Mouse (Mus musculus) left cerebral cortex, adult 18-20 months (tissue): ENCODE results near the gene Actl10. TPM values are rescaled to one million over a fixed set of nuclear protein-coding genes. Genes with fewer than 3 reads are reported as not detected.

ENCODE experiments used
- DNase-seq, 2 experiments: peaks; one replicate each; pipeline ENCODE4 v3.0.0; 2021 to 2022; ENCODE audit warnings: low spot score in 2 of 2, mixed read lengths in 1 of 2
- total RNA-seq, 2 experiments: library from RNA; stranded (reverse); gene quantifications; 2 replicates each; pipeline ENCODE4 v1.2.3; 2021

Actl10 gene
- total RNA-seq, 2 experiments from 2014 or later = not detected

GRCm38 (mm10) chr2:154577744-154578067 lies 26.1 kb downstream of the Actl10 start:
- DNase-seq = no peak

GRCm38 (mm10) chr2:154580586-154580985 lies 29.0 kb downstream of the Actl10 start:
- no peak for DNase-seq

GRCm38 (mm10) chr2:154581421-154581820 lies 29.8 kb downstream of the Actl10 start:
- no peak for DNase-seq

GRCm38 (mm10) chr2:154583906-154584872 lies 32.6 kb downstream of the Actl10 start:
- DNase-seq = peak; percentile 92 to 94

GRCm38 (mm10) chr2:154584931-154585601 lies 33.5 kb downstream of the Actl10 start:
- DNase-seq = no peak

GRCm38 (mm10) chr2:154586405-154586804 lies 34.8 kb downstream of the Actl10 start:
- DNase-seq = no peak

GRCm38 (mm10) chr2:154589051-154589450 lies 37.5 kb downstream of the Actl10 start:
- no peak for DNase-seq

- no peak for DNase-seq
Observed at GRCm38 (mm10) chr2:154591239-154591638, 39.7 kb downstream of the Actl10 start.

GRCm38 (mm10) chr2:154593025-154593424 lies 41.4 kb downstream of the Actl10 start:
- no peak for DNase-seq

GRCm38 (mm10) chr2:154595775-154596174 lies 44.2 kb downstream of the Actl10 start:
- DNase-seq = no peak

- no peak for DNase-seq
Observed at GRCm38 (mm10) chr2:154597399-154597798, 45.8 kb downstream of the Actl10 start.

- no peak for DNase-seq
Observed at GRCm38 (mm10) chr2:154600586-154600985, 49.0 kb downstream of the Actl10 start.

GRCm38 (mm10) chr2:154601324-154601723 lies 49.7 kb downstream of the Actl10 start:
- DNase-seq = no peak

Other genes starting within 250 kb of the Actl10 start
- not detected for gene Bpifb9b, start 244.5 kb upstream of the Actl10 start, total RNA-seq
- 10 to 100 TPM; 13.7 to 17.8 TPM for gene Cdk5rap1, start 178.8 kb upstream of the Actl10 start, total RNA-seq
- 10 to 100 TPM; 34.4 to 36.6 TPM for gene Snta1, start 143.7 kb upstream of the Actl10 start, total RNA-seq
- 10 to 100 TPM; 46.1 to 57.0 TPM for gene Cbfa2t2, start 115.3 kb upstream of the Actl10 start, total RNA-seq
- gene 1700003F12Rik, start 4.7 kb upstream of the Actl10 start, total RNA-seq = under 1 TPM; 0.68 to 0.74 TPM
- 10 to 100 TPM; 69.4 to 81.9 TPM for gene Necab3, start 7.1 kb downstream of the Actl10 start, total RNA-seq
- gene E2f1, start 18.1 kb downstream of the Actl10 start, total RNA-seq = 10 to 100 TPM; 10.2 to 10.5 TPM
- 10 to 100 TPM in 1 of 2 experiments, 1 to 10 TPM in 1; 9.5 to 12.3 TPM for gene Pxmp4, start 51.9 kb downstream of the Actl10 start, total RNA-seq
- gene Zfp341, start 61.5 kb downstream of the Actl10 start, total RNA-seq = 10 to 100 TPM; 11.0 to 11.4 TPM
- gene 4930519P11Rik, start 61.7 kb downstream of the Actl10 start, total RNA-seq = not detected
- gene Chmp4b, start 99.9 kb downstream of the Actl10 start, total RNA-seq = 100 to 1,000 TPM; 222 to 229 TPM
- not detected for gene Gm14214, start 218.3 kb downstream of the Actl10 start, total RNA-seq
- 100 to 1,000 TPM; 104 to 109 TPM for gene Raly, start 239.3 kb downstream of the Actl10 start, total RNA-seq
- not detected for gene a, start 239.6 kb downstream of the Actl10 start, total RNA-seq